ENCODE assay signal across 32 mouse cellular contexts in genomic region chr15:10375404-10375803, GRCm38 (mm10). TPM values are rescaled to one million over a fixed set of nuclear protein-coding genes. Genes with fewer than 3 reads are reported as not detected.
A peak's percentile ranks its signal among the peaks of the same experiment; 100 is the strongest.
DNase-seq lines count a peak whose midpoint lies in the region; ATAC-seq and TF ChIP-seq lines count a peak whose summit lies in the region.
"Had no signal": no experiment of that assay in that cellular context is flagged by ENCODE, and none has a peak within 500 bp of the region (broad histone marks: within the 10 kb centered on the region; RNA-seq: fewer than 3 reads in every experiment).

No protein-coding gene starts in this region.

- H3K79me2 ChIP-seq in liver, adult 2 months (ENCODE audit: control insufficient read depth, insufficient read depth, low read length): no peaks in the 10 kb centered on the region

- TF ChIP-seq POLR2A in liver, adult 2 months (IDR thresholded peaks at IDR 0.05; ENCODE audit: extremely low read depth, insufficient read depth, low read length): no peak

- DNase-seq in liver, adult 2 months (ENCODE audit: extremely low read depth, low read depth, low spot score): peak; percentile 78
- DNase-seq in liver, embryonic 11.5 days (ENCODE audit: low spot score): no peak
- DNase-seq in liver: no peak
- peak; percentile 13 for DNase-seq in yolk sac, embryonic 10.5 days (ENCODE audit: low spot score)
- DNase-seq in midbrain, embryonic 10.5 days (ENCODE audit: low spot score): no peak
- DNase-seq: adrenal gland, adult 8-10 months; adrenal gland, postnatal 14 days; adrenal gland, postnatal 36 days; B cell, adult 2 months; cerebellum, adult 11 months; cerebellum, adult 18-20 months; cerebellum, adult 8-10 months; cerebellum, adult 9-11 months; cerebellum, postnatal 14 days; cerebellum, postnatal 36 days; embryo, embryonic 11 days had no signal

- TF ChIP-seq CTCF in liver, adult 2 months (IDR thresholded peaks at IDR 0.05; ENCODE audit: low read depth, low read length): no peak

- H3K4me1 ChIP-seq in liver, adult 2 months (ENCODE audit: control insufficient read depth, insufficient read depth, low read length): peaks cover 22% of the 10 kb centered on the region
- H3K4me1 ChIP-seq in liver, embryonic 11.5 days (replicated peaks; ENCODE audit: control insufficient read depth, insufficient read depth, low read length): no peaks in the 10 kb centered on the region
- 0 out of 2 replicates have a peak, but pooled peaks cover 4% of the 10 kb centered on the region for H3K4me1 ChIP-seq in liver, embryonic 15.5 days (replicated peaks)
- peaks cover 3% of the 10 kb centered on the region for H3K4me1 ChIP-seq in liver, embryonic 16.5 days (ENCODE audit: control insufficient read depth, low read depth, low read length)
- H3K4me1 ChIP-seq in midbrain, embryonic 10.5 days: no peaks in the 10 kb centered on the region
- H3K4me1 ChIP-seq: embryonic facial prominence, embryonic 13.5 days; forebrain, embryonic 10.5 days; forebrain, embryonic 12.5 days had no signal

- H3K36me3 ChIP-seq in liver, adult 2 months (ENCODE audit: control insufficient read depth, insufficient read depth, low read length): no peaks in the 10 kb centered on the region
- no peaks in the 10 kb centered on the region for H3K36me3 ChIP-seq in liver, embryonic 11.5 days (ENCODE audit: control insufficient read depth, insufficient read depth, low read length)
- no peaks in the 10 kb centered on the region for H3K36me3 ChIP-seq in liver, embryonic 15.5 days (replicated peaks)
- H3K36me3 ChIP-seq in liver, embryonic 16.5 days (ENCODE audit: control insufficient read depth, insufficient read depth): no peaks in the 10 kb centered on the region
- H3K36me3 ChIP-seq in midbrain, embryonic 10.5 days: no peaks in the 10 kb centered on the region
- H3K36me3 ChIP-seq: embryonic facial prominence, embryonic 13.5 days; embryonic facial prominence, embryonic 15.5 days; forebrain, embryonic 10.5 days; forebrain, embryonic 12.5 days; G1E had no signal

- peak overlapping the region; percentile 49 for H3K27ac ChIP-seq in liver, adult 2 months (replicated peaks; ENCODE audit: insufficient read depth, low read depth, low read length)
- H3K27ac ChIP-seq in liver, embryonic 11.5 days (ENCODE audit: low read depth, low read length): no peak overlapping the region
- peak overlapping the region; percentile 1; the same call in 1 of the 2 replicates for H3K27ac ChIP-seq in liver, embryonic 15.5 days (replicated peaks)
- H3K27ac ChIP-seq in liver, embryonic 16.5 days (ENCODE audit: low read length): no peak overlapping the region
- H3K27ac ChIP-seq in midbrain, embryonic 10.5 days (replicated peaks): no peak overlapping the region
- H3K27ac ChIP-seq: embryonic facial prominence, embryonic 13.5 days; embryonic facial prominence, embryonic 15.5 days; forebrain, embryonic 10.5 days; forebrain, embryonic 12.5 days had no signal

- H3K4me2 ChIP-seq in liver, embryonic 11.5 days: no peak overlapping the region
- no peak overlapping the region for H3K4me2 ChIP-seq in liver, embryonic 15.5 days
- no peak overlapping the region for H3K4me2 ChIP-seq in liver, embryonic 16.5 days (ENCODE audit: low read depth, low read length)
- H3K4me2 ChIP-seq: embryonic facial prominence, embryonic 13.5 days; embryonic facial prominence, embryonic 15.5 days; forebrain, embryonic 12.5 days had no signal

- no peak overlapping the region for H3K4me3 ChIP-seq in liver, adult 2 months (ENCODE audit: insufficient read depth, low read depth, low read length)
- no peak overlapping the region for H3K4me3 ChIP-seq in liver, embryonic 11.5 days (ENCODE audit: low read depth, low read length)
- no peak overlapping the region for H3K4me3 ChIP-seq in liver, embryonic 15.5 days (replicated peaks)
- no peak overlapping the region for H3K4me3 ChIP-seq in liver, embryonic 16.5 days (ENCODE audit: low read depth, low read length)
- no peak overlapping the region for H3K4me3 ChIP-seq in midbrain, embryonic 10.5 days
- H3K4me3 ChIP-seq: embryonic facial prominence, embryonic 13.5 days; embryonic facial prominence, embryonic 15.5 days; erythroblast, embryonic 14.5 days; forebrain, embryonic 10.5 days; forebrain, embryonic 12.5 days had no signal

- H3K9me3 ChIP-seq in liver, embryonic 11.5 days (ENCODE audit: control insufficient read depth, low read length): no peaks in the 10 kb centered on the region
- no peaks in the 10 kb centered on the region for H3K9me3 ChIP-seq in liver, embryonic 15.5 days (replicated peaks)
- H3K9me3 ChIP-seq in liver, embryonic 16.5 days (replicated peaks; ENCODE audit: control insufficient read depth, low read length): no peaks in the 10 kb centered on the region
- no peaks in the 10 kb centered on the region for H3K9me3 ChIP-seq in midbrain, embryonic 10.5 days (replicated peaks)
- H3K9me3 ChIP-seq: embryonic facial prominence, embryonic 13.5 days; embryonic facial prominence, embryonic 15.5 days; forebrain, embryonic 10.5 days; forebrain, embryonic 12.5 days; G1E had no signal

- no peak overlapping the region for H3K9ac ChIP-seq in liver, adult 2 months (ENCODE audit: low read depth, low read length)
- no peak overlapping the region for H3K9ac ChIP-seq in liver, embryonic 11.5 days (ENCODE audit: low read depth, low read length)
- no peak overlapping the region for H3K9ac ChIP-seq in liver, embryonic 15.5 days
- no peak overlapping the region for H3K9ac ChIP-seq in liver, embryonic 16.5 days (ENCODE audit: low read depth, low read length)
- H3K9ac ChIP-seq: embryonic facial prominence, embryonic 13.5 days; embryonic facial prominence, embryonic 15.5 days; forebrain, embryonic 12.5 days had no signal

- WGBS in liver, adult 2 months: 11% methylated on average over 3 of the region's 3 CpGs
- WGBS in liver, embryonic 11.5 days: 37% methylated on average over 3 of the region's 3 CpGs
- WGBS in liver, embryonic 15.5 days (ENCODE audit: insufficient replicate concordance): 44% methylated on average over 3 of the region's 3 CpGs
- WGBS in liver, embryonic 16.5 days (ENCODE audit: insufficient replicate concordance): 42% methylated on average over 3 of the region's 3 CpGs
- 84% methylated on average over 3 of the region's 3 CpGs for WGBS in midbrain, embryonic 10.5 days

- no peaks in the 10 kb centered on the region for H3K27me3 ChIP-seq in liver, adult 2 months (ENCODE audit: control insufficient read depth, insufficient read depth, low read length)
- H3K27me3 ChIP-seq in liver, embryonic 11.5 days (replicated peaks; ENCODE audit: control insufficient read depth, insufficient read depth, low read length): no peaks in the 10 kb centered on the region
- H3K27me3 ChIP-seq in liver, embryonic 15.5 days: no peaks in the 10 kb centered on the region
- no peaks in the 10 kb centered on the region for H3K27me3 ChIP-seq in liver, embryonic 16.5 days (ENCODE audit: control insufficient read depth, insufficient read depth, low read depth, low read length)
- H3K27me3 ChIP-seq in midbrain, embryonic 10.5 days (ENCODE audit: low read depth, poor library complexity, severe bottlenecking): no peaks in the 10 kb centered on the region
- H3K27me3 ChIP-seq: CH12.LX; embryonic facial prominence, embryonic 13.5 days; embryonic facial prominence, embryonic 15.5 days; forebrain, embryonic 12.5 days had no signal

- no peak for ATAC-seq in liver, embryonic 11.5 days (replicated peaks; ENCODE audit: low FRiP score)
- ATAC-seq in liver, embryonic 15.5 days (ENCODE audit: insufficient read depth): 0 out of 2 replicates have a peak, but pooled peaks have one; percentile 34
- peak; percentile 66; the same call in 1 of the 2 replicates for ATAC-seq in liver, embryonic 16.5 days (ENCODE audit: low read depth)
- ATAC-seq: activated CD4-positive, CD25-positive, alpha-beta regulatory T cell, adult 4 months; CD4-positive, CD25-positive, alpha-beta regulatory T cell, adult 4 months; forebrain, embryonic 14.5 days; Patski had no signal

RNA-seq across cellular contexts. Expression of gene Agxt2, which starts 17.1 kb away (rescaled TPM):
- total RNA-seq in liver, adult 2 months (2014; rRNA removed): 123 and 136 TPM in 2 replicates
- polyA plus RNA-seq in liver, adult 2 months (2012; rRNA removed): 58.0 and 66.4 TPM in 2 replicates
- 4.3 and 5.6 TPM in 2 replicates for polyA plus RNA-seq in liver, embryonic 11.5 days (2014; fragmentation: Nextera tagmentation; extraction: Ambion mirVana)
- polyA plus RNA-seq in liver, embryonic 15.5 days (2015; fragmentation: Nextera tagmentation; extraction: Ambion mirVana): 9.8 and 11.7 TPM in 2 replicates
- 14.5 and 15.3 TPM in 2 replicates for polyA plus RNA-seq in liver, embryonic 16.5 days (2015; fragmentation: Nextera tagmentation; extraction: Ambion mirVana)
- not detected in 2 replicates for polyA plus RNA-seq in midbrain, embryonic 10.5 days (2016; fragmentation: Nextera tagmentation; extraction: Ambion mirVana)
- total RNA-seq: CH12.LX; common myeloid progenitor, adult 5-6 weeks had no signal
- polyA plus RNA-seq: activated CD4-positive, CD25-positive, alpha-beta regulatory T cell, adult 4 months; CD4-positive, CD25-positive, alpha-beta regulatory T cell, adult 4 months; embryonic facial prominence, embryonic 11.5 days; embryonic facial prominence, embryonic 13.5 days; embryonic facial prominence, embryonic 15.5 days; erythroblast, embryonic 14.5 days; forebrain, embryonic 10.5 days; forebrain, embryonic 12.5 days; forebrain, embryonic 14.5 days; G1E; Patski had no signal

RNA-seq across cellular contexts. Expression of gene Gm21973, which starts 50.2 kb away (rescaled TPM):
- total RNA-seq in liver, adult 2 months (2014; rRNA removed): 1.4 and 1.9 TPM in 2 replicates
- 0.59 TPM in 1 of 2 replicates, not detected in the other for polyA plus RNA-seq in liver, adult 2 months (2012; rRNA removed)
- polyA plus RNA-seq in liver, embryonic 11.5 days (2014; fragmentation: Nextera tagmentation; extraction: Ambion mirVana): not detected in 2 replicates
- not detected in 2 replicates for polyA plus RNA-seq in liver, embryonic 15.5 days (2015; fragmentation: Nextera tagmentation; extraction: Ambion mirVana)
- polyA plus RNA-seq in liver, embryonic 16.5 days (2015; fragmentation: Nextera tagmentation; extraction: Ambion mirVana): not detected in 2 replicates
- not detected in 2 replicates for polyA plus RNA-seq in midbrain, embryonic 10.5 days (2016; fragmentation: Nextera tagmentation; extraction: Ambion mirVana)
- total RNA-seq: adrenal gland, adult 18-20 months; adrenal gland, postnatal 36 days; CH12.LX; common myeloid progenitor, adult 5-6 weeks; G1E had no signal
- polyA plus RNA-seq: activated CD4-positive, CD25-positive, alpha-beta regulatory T cell, adult 4 months; CD4-positive, CD25-positive, alpha-beta regulatory T cell, adult 4 months; embryonic facial prominence, embryonic 11.5 days; embryonic facial prominence, embryonic 13.5 days; embryonic facial prominence, embryonic 15.5 days; erythroblast, embryonic 14.5 days; forebrain, embryonic 10.5 days; forebrain, embryonic 12.5 days; forebrain, embryonic 14.5 days; G1E; Patski had no signal

Comparison
In these comparisons a context has a peak if more than half of its experiments do, and no peak if none do; other contexts are left out.
1. DNase-seq: peak in liver, adult 2 months (single experiment) and yolk sac, embryonic 10.5 days (single experiment); none in liver, embryonic 11.5 days (single experiment), liver (single experiment) and midbrain, embryonic 10.5 days (single experiment).
2. H3K27ac ChIP-seq: peak in liver, adult 2 months (single experiment) and liver, embryonic 15.5 days (single experiment); none in liver, embryonic 11.5 days (single experiment), liver, embryonic 16.5 days (single experiment) and midbrain, embryonic 10.5 days (single experiment).